Mouse (Mus musculus) MEL (cell line): ENCODE data around the gene Ttc25.

Experiments used
- CTCF ChIP-seq, 3 experiments: IDR thresholded peaks in 2 of 3; conservative IDR thresholded peaks in 1 of 3; 2 replicates each; pipeline ENCODE4 v1.5.1; 2011 to 2012; ENCODE audit warnings: low read length in 3 of 3, low read depth in 2 of 3, mild to moderate bottlenecking in 2 of 3, improper control_type of control experiment in 1 of 3, inconsistent platforms in 1 of 3, mixed read lengths in 1 of 3, moderate library complexity in 1 of 3; ENCODE audit not compliant: control insufficient read depth in 1 of 3, insufficient read depth in 1 of 3, poor library complexity in 1 of 3, severe bottlenecking in 1 of 3
- EP300 ChIP-seq, 2 experiments: IDR thresholded peaks; 2 replicates each; pipeline ENCODE4 v1.6.1; 2011; ENCODE audit warnings: improper control_type of control experiment in 2 of 2, low read length in 2 of 2, low read depth in 1 of 2, mild to moderate bottlenecking in 1 of 2
- GATA1 ChIP-seq: IDR thresholded peaks from 2 replicates; pipeline ENCODE4 v1.6.1; 2011; ENCODE audit warnings: low read depth, low read length, improper control_type of control experiment
- MAFK ChIP-seq: IDR thresholded peaks from 2 replicates; pipeline ENCODE4 v1.6.1; 2011; ENCODE audit warnings: low read depth, mild to moderate bottlenecking, low read length, improper control_type of control experiment, borderline replicate concordance
- MAX ChIP-seq: IDR thresholded peaks from 2 replicates; pipeline ENCODE4 v1.6.1; 2011; ENCODE audit warnings: low read length, improper control_type of control experiment
- MAZ ChIP-seq: IDR thresholded peaks from 2 replicates; pipeline ENCODE4 v1.6.1; 2012; ENCODE audit warnings: low read depth, mild to moderate bottlenecking, inconsistent platforms, low read length, improper control_type of control experiment
- POLR2A ChIP-seq, 2 experiments: IDR thresholded peaks; 2 replicates each; pipeline ENCODE4 v1.6.1; 2011 to 2012; ENCODE audit warnings: low read length in 2 of 2, mild to moderate bottlenecking in 2 of 2, control low read depth in 1 of 2, improper control_type of control experiment in 1 of 2, low read depth in 1 of 2, moderate library complexity in 1 of 2; ENCODE audit not compliant: control insufficient read depth in 1 of 2, insufficient read depth in 1 of 2, poor library complexity in 1 of 2
- RAD21 ChIP-seq: IDR thresholded peaks from 2 replicates; pipeline ENCODE4 v1.6.1; 2011; ENCODE audit warnings: mild to moderate bottlenecking, low read depth, low read length, improper control_type of control experiment
- ZC3H11A ChIP-seq: IDR thresholded peaks from 2 replicates; pipeline ENCODE4 v1.6.1; 2012; ENCODE audit warnings: low read depth, mild to moderate bottlenecking, inconsistent platforms, low read length, improper control_type of control experiment

DNA sequence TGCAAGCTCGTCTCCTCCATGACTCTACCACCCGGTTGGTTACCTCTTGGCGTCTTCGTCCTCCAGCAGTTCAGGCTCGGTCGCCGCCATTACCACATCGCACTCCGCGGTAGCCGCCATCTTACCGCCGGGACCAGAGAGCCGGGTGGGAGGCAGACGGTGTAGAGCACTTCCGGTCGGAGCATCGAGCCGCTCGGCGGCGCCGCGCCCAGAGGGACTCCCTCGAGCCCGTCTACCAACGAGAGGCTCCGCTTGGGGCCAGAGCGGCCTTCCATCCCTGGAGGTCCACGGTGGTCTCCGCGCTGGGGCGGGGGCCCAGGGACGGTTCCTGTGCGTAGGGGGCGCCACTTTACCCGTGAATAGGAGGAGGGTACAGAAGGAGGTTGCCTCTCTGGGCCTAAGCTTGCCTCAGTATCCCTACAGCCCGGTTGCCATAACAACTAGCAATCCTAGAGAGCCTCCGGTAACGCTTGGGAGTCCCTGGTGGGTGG lies 74.1 kb downstream of the Ttc25 start:
- TF ChIP-seq GATA1 (no peak), EP300 (IDR thresholded peaks at IDR 0.05; ENCODE audit: low read depth in 1 of 2, low read length in 2 of 2) (no peak), CTCF (IDR thresholded peaks at IDR 0.05 in 2 of 3, conservative IDR thresholded peaks at IDR 0.05 in 1 of 3; ENCODE audit: control insufficient read depth in 1 of 3, insufficient read depth in 1 of 3, low read depth in 2 of 3, low read length in 3 of 3, poor library complexity in 1 of 3, severe bottlenecking in 1 of 3) (peak in 2 of 3 experiments; percentile 37 to 55; a peak in 4 of 6 replicates), RAD21 (no peak), ZC3H11A (no peak), MAX (no peak), POLR2A (IDR thresholded peaks at IDR 0.05; ENCODE audit: control insufficient read depth in 1 of 2, insufficient read depth in 1 of 2, low read depth in 1 of 2, low read length in 2 of 2, poor library complexity in 1 of 2) (peak; percentile 70 to 82; a peak in 3 of 4 replicates), MAFK (no peak), MAZ (peak; percentile 77; the same call in 1 of the 2 replicates)
